Comparison of ENCODE assay signal across 29 mouse cellular contexts in genomic region chr15:101699866-101700265, GRCm38 (mm10). TPM values are rescaled to one million over a fixed set of nuclear protein-coding genes. Genes with fewer than 3 reads are reported as not detected.
"Had no signal": no experiment of that assay in that cellular context is flagged by ENCODE, and none has a peak within 500 bp of the region (broad histone marks: within the 10 kb centered on the region; RNA-seq: fewer than 3 reads in every experiment).

No protein-coding gene starts in this region.

- H3K9me3 ChIP-seq: liver, embryonic 15.5 days; lung, embryonic 15.5 days; midbrain, embryonic 10.5 days; midbrain, embryonic 12.5 days; neural tube, embryonic 13.5 days; neural tube, embryonic 15.5 days had no signal

- H3K27me3 ChIP-seq: lung, embryonic 15.5 days; midbrain, embryonic 12.5 days; neural tube, embryonic 13.5 days; neural tube, embryonic 15.5 days had no signal

- H3K36me3 ChIP-seq: liver, embryonic 15.5 days; lung, embryonic 15.5 days; midbrain, embryonic 10.5 days; midbrain, embryonic 12.5 days; neural tube, embryonic 13.5 days; neural tube, embryonic 15.5 days had no signal

- H3K27ac ChIP-seq: liver, embryonic 15.5 days; lung, embryonic 15.5 days; macrophage; midbrain, embryonic 10.5 days; midbrain, embryonic 12.5 days; neural tube, embryonic 13.5 days; neural tube, embryonic 15.5 days had no signal

- H3K4me3 ChIP-seq: liver, embryonic 15.5 days; lung, embryonic 15.5 days; midbrain, embryonic 10.5 days; midbrain, embryonic 12.5 days; myocyte; neural tube, embryonic 13.5 days; neural tube, embryonic 15.5 days had no signal

- DNase-seq: liver, postnatal 0 days; lung, adult 2 months; lung, postnatal 14 days; lung, postnatal 36 days; midbrain, embryonic 14.5 days; right cerebral cortex, postnatal 25 days; right cerebral cortex, postnatal 4 days; spleen, adult 18-20 months; thymus, adult 2 months; thymus, postnatal 25 days; thymus, postnatal 4 days had no signal

- H3K4me1 ChIP-seq: liver, embryonic 15.5 days; lung, embryonic 15.5 days; midbrain, embryonic 12.5 days; neural tube, embryonic 13.5 days; neural tube, embryonic 15.5 days had no signal

RNA-seq across cellular contexts. Expression of gene Krt6a, which starts 5.8 kb away (rescaled TPM):
- total RNA-seq: megakaryocyte, adult 5-6 weeks; megakaryocyte-erythroid progenitor cell, adult 5-6 weeks had no signal
- polyA plus RNA-seq: liver, postnatal 0 days; macrophage; midbrain, embryonic 10.5 days; midbrain, embryonic 12.5 days; midbrain, embryonic 14.5 days; midbrain, embryonic 16.5 days; myocyte; neural tube, embryonic 13.5 days; small intestine, adult 2 months; testis, adult 2 months had no signal

RNA-seq across cellular contexts. Expression of gene Krt5, which starts 12.8 kb away (rescaled TPM):
- total RNA-seq: megakaryocyte, adult 5-6 weeks; megakaryocyte-erythroid progenitor cell, adult 5-6 weeks had no signal
- polyA plus RNA-seq: liver, postnatal 0 days; lung, postnatal 0 days; macrophage; midbrain, embryonic 14.5 days had no signal

RNA-seq across cellular contexts. Expression of gene Krt6b, which starts 19.8 kb away (rescaled TPM):
- total RNA-seq: megakaryocyte, adult 5-6 weeks; megakaryocyte-erythroid progenitor cell, adult 5-6 weeks had no signal
- polyA plus RNA-seq: liver, embryonic 15.5 days; liver, postnatal 0 days; lung, embryonic 15.5 days; lung, postnatal 0 days; macrophage; midbrain, embryonic 10.5 days; midbrain, embryonic 12.5 days; midbrain, embryonic 14.5 days; midbrain, embryonic 16.5 days; myocyte; neural tube, embryonic 11.5 days; neural tube, embryonic 13.5 days; neural tube, embryonic 15.5 days; stomach, embryonic 14.5 days; urinary bladder, adult 2 months had no signal

RNA-seq across cellular contexts. Expression of gene Krt71, which starts 43.0 kb away (rescaled TPM):
- total RNA-seq: megakaryocyte, adult 5-6 weeks; megakaryocyte-erythroid progenitor cell, adult 5-6 weeks had no signal
- polyA plus RNA-seq: liver, embryonic 15.5 days; liver, postnatal 0 days; lung, adult 2 months; lung, embryonic 15.5 days; lung, postnatal 0 days; macrophage; midbrain, embryonic 10.5 days; midbrain, embryonic 12.5 days; myocyte; neural tube, embryonic 11.5 days; neural tube, embryonic 13.5 days; small intestine, adult 2 months; stomach, embryonic 14.5 days; stomach, embryonic 16.5 days; testis, adult 2 months; urinary bladder, adult 2 months had no signal

RNA-seq across cellular contexts. Expression of gene Gm5478, which starts 52.7 kb away (rescaled TPM):
- total RNA-seq: megakaryocyte, adult 5-6 weeks; megakaryocyte-erythroid progenitor cell, adult 5-6 weeks had no signal
- polyA plus RNA-seq: liver, embryonic 15.5 days; liver, postnatal 0 days; lung, adult 2 months; lung, embryonic 15.5 days; lung, postnatal 0 days; macrophage; midbrain, embryonic 10.5 days; midbrain, embryonic 12.5 days; midbrain, embryonic 14.5 days; midbrain, embryonic 16.5 days; myocyte; neural tube, embryonic 11.5 days; neural tube, embryonic 13.5 days; neural tube, embryonic 15.5 days; small intestine, adult 2 months; stomach, embryonic 14.5 days; stomach, embryonic 16.5 days; testis, adult 2 months; thymus, adult 2 months; urinary bladder, adult 2 months had no signal
